Mouse (Mus musculus): ENCODE measurements around the gene Bloc1s6. TPM values are rescaled to one million over a fixed set of nuclear protein-coding genes. Genes with fewer than 3 reads are reported as not detected.

Bloc1s6 gene
- polyA plus RNA-seq (2012; ENCODE audit: insufficient read depth, insufficient read length, missing spikeins), result 23.5 and 25.0 TPM in 2 replicates

DNA sequence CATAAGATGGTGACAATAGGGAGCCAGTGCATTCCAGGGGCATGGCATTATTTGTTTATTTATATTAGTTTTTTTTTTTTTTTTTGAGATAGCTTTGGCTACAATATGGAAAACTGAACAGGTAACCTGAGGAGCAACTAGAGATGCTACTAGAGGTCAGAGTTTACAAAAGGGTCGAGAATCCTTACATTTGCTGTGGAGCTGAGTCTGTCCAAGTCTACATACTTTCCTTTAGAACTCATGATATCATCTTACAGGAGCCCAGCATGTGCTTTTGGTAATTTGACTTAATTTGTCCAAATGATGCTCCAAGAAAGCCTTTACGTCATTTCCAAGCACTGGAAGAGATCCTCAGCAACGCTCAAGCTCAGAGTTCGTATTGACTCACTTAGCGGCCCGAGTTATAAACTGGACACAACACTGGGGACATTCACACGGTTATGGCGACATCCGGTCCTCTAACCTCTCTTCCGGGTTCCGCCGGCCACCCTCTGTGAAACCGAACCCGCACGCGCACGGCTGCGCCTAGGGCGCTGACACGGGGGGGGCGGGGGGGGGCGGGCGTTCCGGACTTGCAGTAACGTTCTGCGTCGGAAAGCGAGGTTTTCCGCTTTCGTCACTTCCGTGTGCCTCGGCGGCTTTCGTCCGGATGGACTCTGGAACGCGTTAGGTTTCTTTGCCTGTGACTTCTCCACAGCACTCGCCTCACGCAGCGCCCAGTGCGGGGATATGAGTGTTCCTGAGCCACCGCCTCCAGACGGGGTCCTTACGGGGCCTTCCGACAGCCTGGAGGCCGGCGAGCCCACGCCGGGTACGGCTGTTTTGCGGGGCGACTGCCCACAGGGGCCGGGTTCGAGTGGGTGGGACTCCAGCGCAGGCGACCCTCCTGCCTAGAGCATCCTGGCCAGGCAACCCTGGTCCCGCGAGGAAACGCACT lies at the start of gene Bloc1s6:
Bloc1s6 (plus strand) TSS at position 610 of the 937 bp plus-strand sequence.
- Histone ChIP-seq H3K4me3 (ENCODE audit: insufficient read depth, low read depth, low read length) (peak within 1 kb of the TSS; percentile 81), H3K27ac (replicated peaks; ENCODE audit: low read depth, low read length) (peak within 1 kb of the TSS; percentile 89), H3K4me1 (ENCODE audit: control insufficient read depth, insufficient read depth, insufficient read length, low read length) (no peaks in the 10 kb centered on the region; the same call in 1 of the 2 replicates)

DNA sequence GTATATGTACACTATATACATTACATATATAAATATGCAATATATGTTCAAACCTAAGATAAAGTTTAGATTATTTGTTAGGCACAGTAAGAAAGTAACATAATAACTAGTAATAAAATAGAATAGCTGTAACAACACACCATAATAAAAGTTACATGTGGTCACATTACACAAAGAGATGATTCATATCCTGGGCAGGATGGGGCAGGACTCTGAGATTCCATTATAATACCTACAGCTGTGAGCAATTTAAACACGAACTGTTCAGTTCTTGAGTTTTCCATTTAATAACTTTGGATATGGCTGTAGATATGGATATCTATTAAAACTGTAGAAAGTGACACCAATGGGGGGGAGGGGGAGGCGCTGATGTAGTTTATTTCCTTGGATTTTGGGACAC lies 40.8 kb upstream of the Bloc1s6 start:
- Histone ChIP-seq H3K27ac (replicated peaks; ENCODE audit: low read depth, low read length) (no peak overlapping the region), H3K4me1 (ENCODE audit: control insufficient read depth, insufficient read depth, insufficient read length, low read length) (peaks cover 10% of the 10 kb centered on the region), H3K4me3 (ENCODE audit: insufficient read depth, low read depth, low read length) (no peak overlapping the region)

DNA sequence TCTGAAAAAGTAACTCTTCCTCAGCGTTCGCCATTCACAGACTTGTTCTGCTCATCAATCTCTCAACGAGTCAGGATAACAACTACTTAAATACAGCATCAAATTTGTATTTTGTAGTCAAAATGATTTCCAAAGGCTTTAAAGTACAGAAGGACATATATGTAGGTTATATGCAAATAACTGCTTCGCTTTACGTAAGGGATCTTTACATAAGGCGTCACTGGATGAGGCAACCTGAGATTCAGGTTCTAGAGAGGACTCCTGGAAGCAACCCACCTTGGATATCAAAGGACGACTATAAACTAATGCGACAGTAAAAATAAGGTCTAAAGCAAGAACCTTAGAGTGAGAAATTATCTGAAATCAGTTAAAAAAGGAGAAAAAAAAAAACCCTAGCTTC lies 37.3 kb upstream of the Bloc1s6 start:
- peak overlapping the region; percentile 41 for H3K4me3 ChIP-seq (ENCODE audit: insufficient read depth, low read depth, low read length)
- H3K27ac ChIP-seq (replicated peaks; ENCODE audit: low read depth, low read length), result no peak overlapping the region
- peaks cover 10% of the 10 kb centered on the region for H3K4me1 ChIP-seq (ENCODE audit: control insufficient read depth, insufficient read depth, insufficient read length, low read length)

DNA sequence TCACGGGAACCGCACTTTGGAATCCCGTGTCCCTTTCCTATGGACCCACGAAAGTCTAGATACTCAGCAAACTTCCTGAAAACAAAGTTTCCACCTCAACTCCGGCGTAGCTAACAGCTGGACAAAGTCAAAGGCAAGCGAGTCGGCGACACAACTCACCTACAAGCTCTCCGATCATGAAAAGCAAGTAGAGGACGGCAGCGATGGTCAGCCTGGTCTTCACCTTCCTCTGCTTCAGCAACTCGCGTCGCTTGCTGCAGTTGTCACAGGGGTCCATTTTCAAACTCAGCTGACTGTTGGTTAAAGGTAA lies 36.5 kb upstream of the Bloc1s6 start:
- Histone ChIP-seq H3K4me1 (ENCODE audit: control insufficient read depth, insufficient read depth, insufficient read length, low read length) (peaks cover 10% of the 10 kb centered on the region), H3K27ac (replicated peaks; ENCODE audit: low read depth, low read length) (peak overlapping the region; percentile 54; the same call in 1 of the 2 replicates), H3K4me3 (ENCODE audit: insufficient read depth, low read depth, low read length) (peak overlapping the region; percentile 98)

DNA sequence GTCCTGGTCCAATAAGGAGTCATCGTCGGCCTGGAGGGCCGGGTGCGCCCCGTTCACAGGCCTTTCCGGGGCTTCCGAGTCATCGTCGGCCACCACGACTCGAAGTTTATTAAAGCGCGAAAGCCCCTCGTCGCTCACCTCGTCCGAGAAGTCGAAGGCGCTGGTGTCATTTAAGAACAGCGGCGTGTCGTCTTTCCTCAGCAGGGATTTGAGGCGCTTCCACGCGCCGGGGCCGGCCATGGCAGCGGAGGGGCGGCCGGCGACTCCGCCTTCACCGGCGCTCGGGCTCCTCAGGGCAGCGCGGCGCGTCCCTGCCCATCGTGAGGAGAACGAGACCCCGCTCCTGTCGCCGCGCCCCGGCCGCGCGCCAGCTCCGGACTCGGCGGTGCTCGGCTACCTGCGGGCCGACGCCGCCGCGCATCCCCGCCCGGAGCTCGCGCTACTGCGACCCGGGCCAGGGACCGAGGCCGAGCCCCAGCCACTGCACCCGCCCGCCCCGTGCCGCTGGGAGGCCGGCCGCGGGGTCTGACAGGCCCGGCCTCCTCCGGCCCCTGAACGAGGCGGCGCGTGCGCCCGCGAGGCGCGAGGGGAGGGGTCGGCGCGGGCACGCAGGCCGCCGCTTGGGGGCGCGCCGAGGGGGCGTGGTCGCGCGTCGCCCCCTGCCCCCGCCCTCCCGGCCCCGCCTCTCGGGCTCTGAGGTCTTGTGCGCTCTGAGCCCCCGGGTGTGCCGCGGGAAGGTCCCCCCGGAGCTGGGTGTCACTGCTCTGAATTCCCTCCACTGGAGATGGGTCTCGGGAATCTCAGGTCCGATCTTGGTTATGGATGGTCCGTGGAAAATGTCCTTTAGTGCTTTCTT lies 35.9 kb upstream of the Bloc1s6 start, which contains the start of gene Slc30a4:
Slc30a4 (minus strand) TSS at position 483 of the 856 bp plus-strand sequence.
- H3K4me3 ChIP-seq (ENCODE audit: insufficient read depth, low read depth, low read length), result peak within 1 kb of the TSS; percentile 98
- peak within 1 kb of the TSS; percentile 60 for H3K27ac ChIP-seq (replicated peaks; ENCODE audit: low read depth, low read length)
- peaks cover 10% of the 10 kb centered on the region for H3K4me1 ChIP-seq (ENCODE audit: control insufficient read depth, insufficient read depth, insufficient read length, low read length)

DNA sequence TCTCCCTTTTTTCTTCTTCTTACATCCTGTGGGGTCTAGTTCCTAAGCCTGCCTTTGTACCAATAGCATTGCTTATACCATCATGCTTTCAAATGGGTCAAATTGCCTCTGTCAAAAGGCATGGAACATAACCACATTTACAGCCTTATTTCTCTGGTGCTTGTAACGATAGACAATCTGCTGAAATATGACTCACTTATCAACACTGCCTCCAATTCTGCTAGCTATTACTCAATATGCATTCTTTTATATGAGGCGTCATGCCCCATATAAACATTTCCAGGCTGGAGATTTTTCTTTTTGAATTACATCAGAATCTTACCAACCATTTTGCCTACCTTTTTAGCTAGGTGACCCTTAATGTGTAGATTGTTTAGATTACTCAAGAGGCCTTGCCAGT lies 33.7 kb upstream of the Bloc1s6 start:
- no peak overlapping the region for H3K27ac ChIP-seq (replicated peaks; ENCODE audit: low read depth, low read length)
- H3K4me1 ChIP-seq (ENCODE audit: control insufficient read depth, insufficient read depth, insufficient read length, low read length), result peaks cover 6% of the 10 kb centered on the region
- H3K4me3 ChIP-seq (ENCODE audit: insufficient read depth, low read depth, low read length), result no peak overlapping the region

DNA sequence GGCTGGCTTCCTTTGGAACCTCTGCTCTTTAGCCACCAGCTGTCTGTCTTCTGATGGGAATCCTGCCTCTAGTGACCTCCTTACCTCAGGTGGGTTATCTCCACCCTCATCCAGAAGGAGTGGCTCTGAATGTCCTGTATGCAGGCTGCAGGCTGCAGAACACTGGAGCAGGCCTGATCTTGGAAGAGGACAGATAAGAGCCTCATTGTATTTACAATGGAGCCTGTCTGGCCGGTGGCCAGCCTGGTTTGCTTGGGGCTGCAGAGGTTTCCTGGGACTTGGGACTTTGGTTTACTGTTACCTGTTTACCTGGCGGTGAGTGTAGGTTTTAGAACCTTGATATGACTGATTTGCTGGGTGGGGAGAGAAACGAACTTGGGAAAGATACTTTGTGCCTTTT lies 30.2 kb upstream of the Bloc1s6 start:
- no peaks in the 10 kb centered on the region; the same call in 1 of the 2 replicates for H3K4me1 ChIP-seq (ENCODE audit: control insufficient read depth, insufficient read depth, insufficient read length, low read length)
- H3K27ac ChIP-seq (replicated peaks; ENCODE audit: low read depth, low read length), result no peak overlapping the region
- H3K4me3 ChIP-seq (ENCODE audit: insufficient read depth, low read depth, low read length), result no peak overlapping the region

DNA sequence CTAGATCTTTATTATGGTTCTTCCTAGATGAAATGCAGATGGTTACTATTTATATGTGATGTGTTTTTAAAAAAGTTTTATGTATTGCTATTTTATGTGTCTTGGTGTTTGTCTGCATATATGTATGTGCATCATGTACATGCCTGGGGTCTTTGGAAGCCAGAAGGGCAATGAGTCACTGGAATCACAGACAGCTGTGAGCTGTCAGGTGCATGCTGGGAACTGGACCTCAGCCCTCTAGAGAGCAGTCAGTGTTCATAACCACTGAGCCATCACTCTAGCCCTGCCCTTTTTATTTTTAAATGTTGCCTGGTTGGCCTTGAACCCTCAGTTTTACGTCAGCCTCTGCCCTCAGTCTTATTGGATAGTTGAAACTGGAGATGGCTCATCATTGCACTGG lies 29.1 kb upstream of the Bloc1s6 start:
- Histone ChIP-seq H3K4me1 (ENCODE audit: control insufficient read depth, insufficient read depth, insufficient read length, low read length) (no peaks in the 10 kb centered on the region; the same call in 1 of the 2 replicates), H3K4me3 (ENCODE audit: insufficient read depth, low read depth, low read length) (no peak overlapping the region), H3K27ac (replicated peaks; ENCODE audit: low read depth, low read length) (no peak overlapping the region)

DNA sequence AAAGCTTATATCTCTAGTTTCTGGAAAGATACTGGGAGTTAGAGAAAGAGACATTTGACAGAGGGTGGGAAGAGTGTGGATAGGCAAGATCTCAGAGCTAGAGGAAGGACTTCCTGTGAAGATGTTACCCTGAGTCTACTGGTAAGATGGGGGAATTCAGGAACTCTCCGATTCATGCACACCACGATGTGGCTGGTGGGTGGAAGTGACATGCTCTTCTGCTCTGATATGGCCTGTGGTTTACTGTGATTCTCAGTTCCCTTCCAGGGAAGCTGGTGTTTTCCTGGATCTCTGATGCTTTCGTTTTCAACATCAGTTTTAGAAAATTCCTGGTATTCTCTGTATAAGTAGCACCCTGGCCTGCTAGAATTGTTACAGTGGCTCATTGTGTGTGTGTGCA lies 26.4 kb upstream of the Bloc1s6 start:
- Histone ChIP-seq H3K27ac (replicated peaks; ENCODE audit: low read depth, low read length) (no peak overlapping the region), H3K4me1 (ENCODE audit: control insufficient read depth, insufficient read depth, insufficient read length, low read length) (no peaks in the 10 kb centered on the region; the same call in 1 of the 2 replicates), H3K4me3 (ENCODE audit: insufficient read depth, low read depth, low read length) (no peak overlapping the region)

DNA sequence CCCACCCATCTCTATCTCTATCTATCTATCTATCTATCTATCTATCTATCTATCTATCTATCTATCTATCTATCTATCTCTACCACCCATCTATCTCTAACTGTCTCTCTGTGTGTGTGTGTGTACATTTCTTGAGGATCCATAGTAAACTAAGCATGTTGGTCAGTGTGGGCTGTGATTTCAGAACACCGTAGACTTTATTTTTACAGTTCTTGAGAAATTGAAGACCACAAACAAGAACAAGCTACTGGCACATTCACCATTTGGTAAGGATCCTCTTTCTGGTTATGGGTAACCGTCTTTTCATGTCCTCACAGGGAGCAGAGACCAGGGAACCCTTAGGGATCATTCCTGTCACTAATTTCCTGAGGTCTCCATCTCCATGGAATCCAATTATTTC lies 25.5 kb upstream of the Bloc1s6 start:
- no peak overlapping the region for H3K4me3 ChIP-seq (ENCODE audit: insufficient read depth, low read depth, low read length)

DNA sequence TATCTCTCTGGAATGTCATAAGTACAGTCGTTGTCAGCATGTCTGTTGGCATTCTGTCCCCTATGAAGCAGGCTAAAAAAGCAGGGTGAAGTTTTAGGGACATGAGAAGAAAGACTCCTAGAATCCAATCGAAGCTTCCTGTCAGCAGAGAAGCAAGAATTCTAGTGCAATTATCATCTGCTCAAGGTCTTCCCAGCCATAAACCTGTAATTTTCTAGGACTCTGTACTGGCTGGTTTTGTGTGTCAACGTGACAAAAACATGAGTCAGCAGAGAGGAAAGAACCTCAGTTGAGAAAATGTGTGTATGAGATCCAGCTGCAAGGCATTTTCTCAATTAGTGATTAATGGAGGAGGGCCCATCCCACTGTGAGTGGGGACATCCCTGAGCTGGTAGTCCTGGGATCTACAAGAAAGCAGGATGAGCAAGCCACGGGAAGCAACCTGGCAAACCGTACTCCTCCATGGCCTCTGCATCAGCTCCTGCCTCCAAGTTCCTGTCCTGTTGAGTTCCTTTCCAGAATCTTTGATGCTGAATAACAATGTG lies 23.1 kb upstream of the Bloc1s6 start:
- no peak overlapping the region for H3K27ac ChIP-seq (replicated peaks; ENCODE audit: low read depth, low read length)
- H3K4me1 ChIP-seq (ENCODE audit: control insufficient read depth, insufficient read depth, insufficient read length, low read length), result no peaks in the 10 kb centered on the region; the same call in 1 of the 2 replicates

More for the DNA sequence above, 25.5 kb upstream of the Bloc1s6 start:
- H3K4me1 ChIP-seq (ENCODE audit: control insufficient read depth, insufficient read depth, insufficient read length, low read length), result no peaks in the 10 kb centered on the region; the same call in 1 of the 2 replicates
- no peak overlapping the region for H3K27ac ChIP-seq (replicated peaks; ENCODE audit: low read depth, low read length)

DNA sequence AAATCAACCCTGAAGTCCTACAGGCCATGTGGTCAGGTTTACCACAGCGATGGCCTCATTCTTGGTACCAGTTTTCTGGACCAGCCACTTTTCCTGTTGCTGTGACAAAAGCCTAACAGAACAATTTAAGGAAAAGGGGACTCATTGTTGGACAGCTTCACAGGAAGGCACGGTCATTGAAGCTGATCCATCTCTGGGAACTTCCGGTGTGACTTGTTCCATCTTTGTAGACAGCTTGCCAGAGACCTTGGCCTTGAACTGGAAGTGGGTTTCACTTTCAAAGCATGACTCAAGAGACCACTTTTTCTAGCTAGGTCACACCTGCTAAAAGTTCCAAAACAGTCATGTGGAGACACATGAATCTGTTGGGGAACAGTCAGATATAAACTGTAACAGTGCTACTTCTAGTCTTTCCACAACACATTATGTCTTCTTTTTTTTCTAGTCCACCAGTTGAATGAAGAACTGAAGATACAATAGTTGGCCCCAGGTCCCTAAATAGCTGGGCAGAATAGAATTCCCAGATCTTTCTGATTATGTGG lies 21.9 kb upstream of the Bloc1s6 start:
- H3K4me1 ChIP-seq (ENCODE audit: control insufficient read depth, insufficient read depth, insufficient read length, low read length), result no peaks in the 10 kb centered on the region; the same call in 1 of the 2 replicates
- no peak overlapping the region for H3K4me3 ChIP-seq (ENCODE audit: insufficient read depth, low read depth, low read length)
- no peak overlapping the region for H3K27ac ChIP-seq (replicated peaks; ENCODE audit: low read depth, low read length)

More for the DNA sequence above, 23.1 kb upstream of the Bloc1s6 start:
- no peak overlapping the region for H3K4me3 ChIP-seq (ENCODE audit: insufficient read depth, low read depth, low read length)

DNA sequence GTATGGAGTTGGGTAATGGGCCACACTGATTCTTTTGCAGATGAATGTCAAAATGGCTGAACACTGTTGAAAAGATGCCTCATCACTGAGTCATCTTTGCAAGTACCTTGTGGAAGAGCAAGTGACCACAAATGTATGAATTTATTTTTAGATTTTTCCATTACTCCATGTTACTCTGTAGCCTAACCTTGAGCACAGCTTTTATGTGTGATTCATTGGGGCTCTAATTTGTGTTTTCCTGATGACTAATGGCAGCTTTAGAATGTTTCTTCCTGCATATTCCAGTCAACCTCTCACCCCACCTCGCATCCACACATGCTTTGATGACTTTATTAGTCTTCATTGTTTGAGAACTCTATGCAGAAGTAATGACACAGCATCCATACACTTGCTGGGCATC lies 19.1 kb upstream of the Bloc1s6 start:
- Histone ChIP-seq H3K27ac (replicated peaks; ENCODE audit: low read depth, low read length) (no peak overlapping the region), H3K4me3 (ENCODE audit: insufficient read depth, low read depth, low read length) (no peak overlapping the region), H3K4me1 (ENCODE audit: control insufficient read depth, insufficient read depth, insufficient read length, low read length) (no peaks in the 10 kb centered on the region)

DNA sequence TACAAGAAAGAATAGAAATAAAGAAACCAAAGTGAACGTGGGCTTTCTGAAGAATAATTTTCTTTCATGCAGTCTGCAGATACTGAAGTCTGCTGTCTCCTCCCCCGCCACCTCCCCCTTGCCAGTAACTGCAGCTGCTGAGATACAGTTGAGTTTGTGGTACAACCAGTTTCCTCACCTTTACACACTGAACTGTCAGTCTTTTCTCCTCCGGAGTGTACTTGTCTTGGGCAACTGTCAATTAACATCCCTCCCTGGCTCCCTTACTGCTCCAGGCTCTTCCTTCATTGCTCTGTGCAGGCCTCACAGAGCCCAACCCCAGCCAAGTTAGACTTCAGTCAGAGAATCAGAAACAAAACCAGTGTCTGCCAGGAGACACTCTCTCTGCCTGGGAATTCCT lies 17.7 kb upstream of the Bloc1s6 start:
- H3K4me3 ChIP-seq (ENCODE audit: insufficient read depth, low read depth, low read length), result no peak overlapping the region
- H3K4me1 ChIP-seq (ENCODE audit: control insufficient read depth, insufficient read depth, insufficient read length, low read length), result no peaks in the 10 kb centered on the region
- no peak overlapping the region for H3K27ac ChIP-seq (replicated peaks; ENCODE audit: low read depth, low read length)

DNA sequence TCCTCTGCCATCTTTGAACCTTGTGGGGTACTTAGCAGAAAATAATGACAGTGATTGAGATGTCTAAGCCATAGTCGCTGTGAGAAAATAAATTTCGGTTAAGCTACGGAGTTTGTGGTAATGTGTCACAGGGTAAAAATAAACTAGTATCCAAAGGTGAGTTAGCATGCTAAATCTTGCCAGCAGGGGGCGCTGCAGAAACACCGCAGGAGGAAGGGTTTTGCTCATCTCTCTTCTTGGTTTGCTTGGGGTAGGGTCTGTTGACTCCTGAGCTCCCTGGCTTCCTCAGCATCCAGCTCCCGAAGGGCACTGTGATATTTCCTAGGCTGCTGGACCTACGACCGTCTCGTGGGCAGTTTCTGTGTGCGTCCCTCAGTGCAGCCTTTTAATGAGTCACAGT lies 12.7 kb upstream of the Bloc1s6 start:
- H3K27ac ChIP-seq (replicated peaks; ENCODE audit: low read depth, low read length), result no peak overlapping the region
- no peak overlapping the region for H3K4me3 ChIP-seq (ENCODE audit: insufficient read depth, low read depth, low read length)
- H3K4me1 ChIP-seq (ENCODE audit: control insufficient read depth, insufficient read depth, insufficient read length, low read length), result no peaks in the 10 kb centered on the region

All from brown adipose tissue, adult 24 weeks (tissue).